Mouse (Mus musculus) spleen, adult 2 months (tissue): ENCODE data around the gene Kdm6b.

Source experiments
- CTCF ChIP-seq: fragments of 200-500 bp; IDR thresholded peaks from 2 replicates; pipeline ENCODE4 v1.5.1; 2011; ENCODE audit warnings: mild to moderate bottlenecking, inconsistent platforms; ENCODE audit not compliant: insufficient read depth, insufficient read length, insufficient replicate concordance; ENCODE audit errors: extremely low read depth
- POLR2A ChIP-seq: fragments of 200-500 bp; IDR thresholded peaks from 2 replicates; pipeline ENCODE4 v1.6.1; 2011; ENCODE audit warnings: low read depth, low read length, inconsistent platforms

- TF ChIP-seq CTCF (no peak), POLR2A (no peak)
Measured at GRCm38 (mm10) chr11:69412548-69412947, 927 bp downstream of the Kdm6b start.
